Mouse (Mus musculus): ENCODE data around the gene Sh3glb1.

DNA sequence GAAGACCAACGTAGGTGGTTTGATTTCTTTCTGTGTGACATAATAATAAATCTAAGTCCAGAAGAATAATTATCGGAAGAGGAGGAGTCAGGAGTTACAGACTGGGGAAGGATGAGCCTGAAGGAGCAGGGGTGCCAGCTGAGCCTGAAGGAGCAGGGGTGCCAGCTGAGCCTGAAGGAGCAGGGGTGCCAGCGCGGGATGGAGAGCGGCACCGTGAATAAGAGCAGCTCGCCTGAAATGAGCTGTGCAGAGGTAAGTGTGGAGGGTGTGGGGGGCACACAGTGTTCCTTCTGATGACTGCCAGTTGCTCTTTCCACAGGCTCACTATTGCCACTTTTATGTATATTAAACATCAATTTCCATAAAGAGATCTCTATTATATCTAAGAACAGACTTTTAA lies 5.1 kb downstream of the Sh3glb1 start:
- no peak for TF ChIP-seq CTCF (IDR thresholded peaks at IDR 0.05; ENCODE audit: borderline replicate concordance, extremely low read depth, insufficient read depth, insufficient read length)
- no peak for TF ChIP-seq POLR2A (IDR thresholded peaks at IDR 0.05; ENCODE audit: borderline replicate concordance, extremely low read depth, insufficient read depth, insufficient read length, poor library complexity, severe bottlenecking)

Measured in brain, embryonic 14.5 days (tissue).